Mouse (Mus musculus): ENCODE results near the gene Il2rb.

Gene Il2rb

GRCm38 (mm10) chr15:78438973-78439372 is 56.1 kb downstream of the Il2rb start:
- no peak for DNase-seq

DNA sequence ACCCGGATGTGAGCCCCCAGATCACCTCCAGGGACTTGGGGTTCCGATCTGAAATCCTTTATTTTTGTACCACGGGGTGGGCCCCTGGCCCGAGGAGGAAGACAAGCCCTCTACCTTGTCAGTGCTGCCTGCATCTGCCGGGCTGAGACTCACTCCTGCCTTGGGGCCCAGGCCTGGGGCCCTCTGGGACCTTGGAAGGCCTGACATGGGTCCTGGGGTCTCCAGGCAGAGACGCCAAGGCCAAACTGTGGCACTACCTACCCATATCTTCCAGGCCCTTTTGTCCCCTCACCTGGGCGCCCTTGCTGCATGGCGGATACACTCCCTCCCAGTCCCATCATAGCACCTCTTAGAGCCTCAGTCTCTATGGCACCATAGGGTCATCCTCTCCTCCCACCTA is 56.6 kb downstream of the Il2rb start:
- DNase-seq = no peak

GRCm38 (mm10) chr15:78438018-78438394 is 57.1 kb downstream of the Il2rb start:
- no peak for DNase-seq

- no peak for DNase-seq
Observed at GRCm38 (mm10) chr15:78437237-78438017, 57.6 kb downstream of the Il2rb start.

- peak; percentile 74 for DNase-seq
Observed at GRCm38 (mm10) chr15:78436380-78437192, 58.5 kb downstream of the Il2rb start.

- no peak for DNase-seq
Observed at GRCm38 (mm10) chr15:78435681-78436080, 59.4 kb downstream of the Il2rb start.

DNA sequence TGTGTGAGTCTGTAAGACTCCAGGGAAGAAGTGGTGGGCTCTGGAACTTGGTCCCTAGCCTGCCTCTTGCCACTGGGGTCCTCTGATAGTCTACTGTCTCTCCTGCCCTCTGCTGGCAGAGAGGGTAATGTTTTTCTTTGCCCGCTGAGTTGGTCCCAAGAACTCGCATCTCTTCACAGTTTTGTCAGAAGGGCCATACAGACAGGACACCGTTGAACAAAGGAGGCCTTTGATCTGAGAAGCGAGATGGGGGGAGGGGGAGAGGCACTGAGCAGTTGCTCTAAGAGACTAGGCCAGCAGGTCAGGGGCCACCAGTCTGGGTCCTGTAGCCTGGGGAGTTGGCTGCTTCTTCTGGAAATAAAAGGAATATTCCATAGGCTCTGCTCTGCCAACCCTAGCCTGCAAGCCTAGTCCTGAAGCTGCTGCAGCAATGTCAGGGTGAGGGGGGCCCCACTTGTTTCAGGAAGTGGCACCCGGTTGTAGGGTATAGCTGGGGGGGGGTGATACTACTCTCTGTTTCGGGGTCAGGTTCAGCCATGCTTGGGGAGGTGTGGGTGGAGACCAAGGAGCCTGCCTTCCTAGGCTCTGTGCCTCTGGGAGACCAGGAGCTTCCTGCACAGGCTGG is 60.1 kb downstream of the Il2rb start:
- DNase-seq = no peak

GRCm38 (mm10) chr15:78431541-78432121 is 63.4 kb downstream of the Il2rb start:
- peak; percentile 87 for DNase-seq

DNA sequence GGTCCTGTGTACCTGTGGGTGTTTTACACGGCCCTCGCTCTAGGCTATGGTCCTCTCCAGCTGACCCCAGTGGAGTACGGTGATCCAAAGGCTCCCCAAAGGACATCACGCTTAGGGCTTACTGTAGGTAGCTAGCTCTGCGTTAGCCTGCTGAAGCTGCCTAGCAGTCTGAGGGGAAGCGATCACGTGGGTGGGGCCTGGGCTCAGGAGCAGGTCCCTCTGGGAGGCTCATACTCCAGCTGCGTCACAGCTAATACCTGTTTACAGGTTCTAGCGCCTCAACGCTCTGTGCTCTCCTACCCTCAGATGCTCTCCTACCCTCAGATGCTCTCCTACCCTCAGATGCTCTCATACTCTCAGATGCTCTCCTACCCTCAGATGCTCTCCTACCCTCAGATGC is 64.2 kb downstream of the Il2rb start:
- DNase-seq = no peak

- DNase-seq = no peak
Observed at GRCm38 (mm10) chr15:78429871-78430622, 65.0 kb downstream of the Il2rb start.

Measured in kidney, adult 11 months (tissue).